Mouse (Mus musculus): ENCODE results near the gene Abcf1. TPM values are rescaled to one million over a fixed set of nuclear protein-coding genes. Genes with fewer than 3 reads are reported as not detected.
"Not testable (repeated sequence)": the region's sequence is repeated elsewhere in the genome, so short reads cannot be mapped to it uniquely, and the experiment has no call there.

Abcf1 gene
- polyA plus RNA-seq, 2 experiments from 2014 or later: 122 to 174 TPM

DNA sequence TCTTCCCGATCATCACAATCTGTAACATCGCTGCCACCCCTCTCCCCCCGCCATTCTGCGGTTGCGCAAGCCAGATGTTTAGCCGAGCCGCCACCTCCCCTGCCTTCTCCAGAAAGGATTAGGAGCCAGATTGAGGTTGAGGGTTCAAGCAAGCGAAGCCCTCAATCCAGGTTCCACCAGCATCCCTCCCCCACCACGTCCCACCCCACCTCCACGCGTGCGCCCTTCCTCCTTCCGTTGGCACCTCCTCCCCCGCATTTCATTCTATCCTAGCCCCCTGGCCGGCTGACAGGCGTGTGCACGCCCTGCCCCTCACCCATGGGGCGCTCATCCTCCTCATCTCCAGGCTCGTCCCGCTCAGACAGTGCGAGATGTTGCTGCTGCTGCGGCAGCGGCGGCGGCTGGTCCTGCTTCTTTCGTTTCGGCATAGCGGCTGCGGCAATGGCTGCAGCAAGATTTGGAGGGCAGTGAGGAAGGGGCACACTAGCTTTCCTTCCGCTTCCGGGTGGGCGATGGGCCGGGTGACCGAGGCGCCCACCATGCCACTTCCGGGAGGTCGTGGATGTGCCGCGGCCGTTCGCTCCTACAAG lies 9.3 kb upstream of the Abcf1 start:
- ATAC-seq: no peak

GRCm38 (mm10) chr17:35972131-35972530 lies 2.6 kb upstream of the Abcf1 start:
- ATAC-seq: no peak

DNA sequence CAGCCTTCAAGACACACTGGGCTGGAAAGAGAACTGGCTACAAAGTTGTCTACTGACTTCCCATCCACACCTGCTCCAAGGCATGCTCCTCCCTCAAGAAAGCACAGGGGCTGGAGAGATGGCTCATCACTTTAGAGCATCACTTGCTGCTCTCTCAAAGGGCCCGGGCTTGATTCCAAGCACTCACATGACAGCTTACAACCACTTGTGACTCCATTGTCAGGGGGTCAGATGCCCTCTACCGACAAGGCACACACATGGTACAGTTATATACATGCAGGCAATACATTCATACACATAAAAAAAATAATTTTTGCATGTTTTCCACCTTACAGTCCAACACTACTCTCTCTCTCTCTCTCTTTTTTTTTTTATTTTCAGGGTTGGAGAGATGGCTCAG lies 1.9 kb downstream of the Abcf1 start:
- ATAC-seq: no peak

GRCm38 (mm10) chr17:35963279-35963678 lies 6.3 kb downstream of the Abcf1 start:
- no peak for ATAC-seq

- no peak for ATAC-seq
Observed at GRCm38 (mm10) chr17:35958533-35959223, 10.9 kb downstream of the Abcf1 start.

GRCm38 (mm10) chr17:35954665-35955064 lies 14.9 kb downstream of the Abcf1 start:
- no peak for ATAC-seq

DNA sequence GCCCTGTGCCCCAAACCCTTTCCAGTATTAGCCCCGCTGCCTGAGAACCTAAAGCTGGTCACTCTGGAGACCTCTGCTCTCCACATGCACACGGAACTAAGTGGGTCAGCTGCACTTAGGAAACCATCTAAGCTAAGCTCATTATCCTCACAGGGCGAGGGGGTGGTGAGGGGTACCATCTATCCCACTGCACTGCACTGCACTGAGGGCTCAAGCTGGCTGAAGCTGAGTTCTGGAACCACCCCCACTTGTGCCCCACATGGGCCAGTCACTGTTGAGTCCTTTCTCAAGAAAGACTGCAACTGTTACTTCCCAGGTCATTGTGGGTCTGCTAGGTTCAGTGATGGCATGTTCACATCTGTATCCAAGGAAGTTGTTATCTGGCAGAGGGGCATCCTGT lies 17.0 kb downstream of the Abcf1 start:
- ATAC-seq: not testable (repeated sequence)

- not testable (repeated sequence) for ATAC-seq
Observed at GRCm38 (mm10) chr17:35950946-35951345, 18.6 kb downstream of the Abcf1 start.

DNA sequence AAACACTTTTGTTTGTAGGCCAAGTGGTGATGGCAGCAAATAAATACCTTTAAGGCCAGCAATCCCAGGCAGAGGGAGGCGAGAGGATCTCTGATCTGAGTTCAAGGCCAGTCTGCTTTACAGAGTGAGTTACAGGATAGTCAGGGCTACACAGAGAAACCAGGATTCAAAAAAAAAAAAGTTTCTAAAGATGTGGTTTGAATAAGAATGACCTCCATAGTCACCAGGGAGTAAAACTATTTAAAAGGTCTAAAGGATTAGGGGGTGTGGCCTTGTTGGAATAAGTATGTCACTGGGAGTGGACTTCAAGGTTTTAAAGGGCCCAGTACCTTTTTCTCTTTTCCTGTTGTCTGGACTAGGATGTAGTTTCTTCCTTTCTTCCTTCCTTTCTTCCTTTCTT lies 29.6 kb downstream of the Abcf1 start:
- ATAC-seq: no peak

DNA sequence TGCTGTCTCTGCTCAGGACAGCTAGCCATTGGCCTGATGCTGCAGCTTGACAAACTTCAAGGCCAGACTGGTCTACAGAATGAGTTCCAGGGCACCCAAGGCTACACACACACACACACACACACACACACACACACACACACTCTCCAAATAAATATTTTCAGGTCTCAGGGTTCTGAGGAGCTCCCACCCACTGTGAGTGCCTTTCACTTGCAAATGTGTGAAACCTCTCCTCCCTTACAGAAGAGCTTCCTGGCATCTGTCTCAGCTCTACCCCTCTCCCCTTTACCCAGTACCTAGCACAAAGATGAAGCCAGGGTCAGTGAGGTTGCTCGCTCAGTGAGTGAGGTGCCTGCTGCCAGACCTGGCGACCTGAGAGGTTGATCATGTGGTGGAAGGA lies 30.5 kb downstream of the Abcf1 start:
- no peak for ATAC-seq

- ATAC-seq: peak; percentile 71
Observed at GRCm38 (mm10) chr17:35937700-35938348, 31.7 kb downstream of the Abcf1 start.

GRCm38 (mm10) chr17:35935763-35936162 lies 33.8 kb downstream of the Abcf1 start:
- not testable (repeated sequence) for ATAC-seq

DNA sequence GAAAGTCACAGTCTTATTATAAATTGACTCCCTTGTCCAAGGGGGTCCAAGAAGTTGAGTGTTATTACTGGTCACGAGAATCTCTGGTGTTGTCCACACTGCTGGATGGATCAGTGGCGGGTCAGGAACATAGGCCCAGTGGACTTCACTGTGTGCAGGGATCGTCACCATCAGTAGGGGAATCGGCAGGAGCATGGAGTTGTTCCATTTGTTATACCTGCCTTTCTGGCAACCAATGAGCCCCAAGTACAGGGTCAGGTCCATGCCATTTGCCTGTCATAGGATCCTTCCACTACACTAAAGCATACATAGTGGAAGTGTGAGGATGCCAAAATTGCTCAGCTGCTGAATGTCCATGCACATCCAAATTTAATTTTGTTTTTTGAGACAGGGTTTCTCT lies 37.0 kb downstream of the Abcf1 start:
- no peak for ATAC-seq

- no peak for ATAC-seq
Observed at GRCm38 (mm10) chr17:35930627-35931026, 38.9 kb downstream of the Abcf1 start.

DNA sequence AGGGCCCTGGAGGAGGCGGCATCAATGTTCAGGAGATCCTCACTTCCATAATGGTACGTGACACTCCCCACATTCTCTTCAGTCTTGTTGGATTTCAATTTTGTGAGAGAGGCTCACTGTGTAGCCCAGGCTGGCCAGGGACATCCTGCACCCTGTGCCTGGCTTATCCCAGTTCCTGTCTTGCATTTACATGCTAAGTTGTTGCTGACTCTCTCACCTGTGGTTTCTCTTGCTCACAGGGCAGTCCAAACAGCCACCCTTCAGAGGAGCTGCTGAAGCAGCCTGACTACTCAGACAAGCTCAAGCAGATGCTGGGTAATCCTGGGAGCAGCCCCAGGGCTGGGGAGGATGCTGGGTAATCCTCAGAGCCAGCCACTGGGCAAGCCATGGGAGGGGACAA lies 40.0 kb downstream of the Abcf1 start:
- ATAC-seq: no peak

DNA sequence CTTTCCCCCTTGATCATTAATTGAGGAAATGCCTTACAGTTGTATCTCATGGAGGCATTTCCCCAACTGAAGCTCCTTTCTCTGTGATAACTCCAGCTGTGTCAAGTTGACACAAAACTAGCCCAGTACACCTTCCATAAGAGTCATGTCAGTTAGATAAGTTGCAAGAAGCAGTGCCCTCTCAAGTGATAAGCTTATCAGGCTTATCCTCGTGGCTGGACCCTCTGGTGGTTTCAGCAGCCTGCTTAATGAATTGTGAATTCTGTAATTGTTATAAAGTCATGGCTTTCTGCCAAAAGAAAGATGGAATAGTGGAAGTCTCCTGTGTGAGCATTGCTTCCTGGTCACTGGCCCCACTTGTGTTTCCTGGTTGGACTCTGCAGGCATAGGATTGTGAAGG lies 42.1 kb downstream of the Abcf1 start:
- no peak for ATAC-seq

GRCm38 (mm10) chr17:35923281-35923680 lies 46.3 kb downstream of the Abcf1 start:
- no peak for ATAC-seq

DNA sequence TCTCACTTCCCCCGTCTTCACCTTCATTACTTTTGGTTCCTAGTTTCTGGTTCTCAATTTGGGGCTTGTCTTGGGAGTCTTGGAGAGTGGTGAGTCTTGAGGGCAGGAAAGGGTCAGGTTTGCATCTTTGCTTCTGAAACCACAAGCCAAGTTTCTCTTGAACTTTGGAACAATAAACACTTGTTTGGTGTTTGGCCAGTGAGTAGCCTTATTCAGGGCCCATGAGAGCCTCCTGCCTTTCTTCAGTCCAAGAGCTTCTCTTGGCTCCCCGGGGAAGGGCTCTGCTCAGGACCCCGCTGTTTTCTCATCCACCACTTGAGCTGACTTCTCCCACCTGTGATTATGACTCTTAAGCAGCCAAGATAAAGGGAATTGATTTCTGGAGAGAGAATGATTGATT lies 47.0 kb downstream of the Abcf1 start:
- ATAC-seq: no peak

DNA sequence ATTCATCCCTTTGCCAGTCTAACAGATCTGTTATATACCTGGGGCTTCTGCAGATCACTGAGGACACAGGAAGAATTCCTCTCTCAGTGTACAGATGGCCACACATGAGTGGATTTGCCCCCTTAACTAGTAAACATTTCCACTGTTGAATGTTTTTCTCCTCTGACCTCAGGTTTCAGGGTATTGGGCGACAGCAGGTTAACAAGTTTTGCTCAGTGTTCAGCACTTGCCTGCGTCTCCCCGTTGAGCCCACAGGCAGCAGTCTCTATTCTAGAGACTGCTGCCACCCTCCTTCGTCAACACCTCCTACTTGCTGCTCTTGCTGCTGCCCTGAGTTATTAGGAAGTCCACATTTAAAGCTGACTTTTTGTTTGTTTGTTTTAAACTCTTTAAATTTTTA lies 47.9 kb downstream of the Abcf1 start:
- no peak for ATAC-seq

DNA sequence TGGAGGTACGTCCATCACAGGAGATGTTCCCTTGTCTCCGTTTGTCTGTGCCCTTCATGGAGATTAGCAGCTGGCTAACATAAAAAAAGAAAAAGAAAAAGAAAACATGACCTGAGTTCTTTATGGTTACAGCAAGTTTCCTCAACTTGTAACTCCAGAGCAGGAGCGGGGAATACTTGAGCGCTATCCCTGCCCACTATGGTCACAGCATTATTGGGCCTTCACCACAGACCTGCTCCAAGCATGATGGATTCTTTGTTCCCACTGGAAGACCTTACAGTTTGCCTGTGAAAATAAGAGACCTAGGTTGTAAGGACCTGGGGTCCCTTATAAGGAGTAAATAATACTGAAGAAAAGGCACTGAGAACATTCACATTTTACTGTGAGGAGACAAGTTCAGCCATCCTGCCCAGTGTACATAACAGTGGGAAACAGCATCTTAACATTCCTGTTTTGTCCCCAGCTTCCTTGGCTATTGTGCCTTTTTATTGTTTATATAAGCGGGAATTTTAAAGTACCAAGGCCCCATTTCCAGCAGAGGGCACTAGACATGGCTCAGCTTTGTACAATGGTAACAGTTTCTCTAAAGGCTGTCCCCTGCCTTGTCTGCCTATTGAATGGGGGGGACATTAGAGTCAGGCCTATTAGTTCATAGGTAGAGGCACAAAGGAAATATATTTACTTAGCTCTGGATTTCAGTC lies 48.5 kb downstream of the Abcf1 start:
- ATAC-seq: no peak

- no peak for ATAC-seq
Observed at GRCm38 (mm10) chr17:35920384-35920783, 49.2 kb downstream of the Abcf1 start.

DNA sequence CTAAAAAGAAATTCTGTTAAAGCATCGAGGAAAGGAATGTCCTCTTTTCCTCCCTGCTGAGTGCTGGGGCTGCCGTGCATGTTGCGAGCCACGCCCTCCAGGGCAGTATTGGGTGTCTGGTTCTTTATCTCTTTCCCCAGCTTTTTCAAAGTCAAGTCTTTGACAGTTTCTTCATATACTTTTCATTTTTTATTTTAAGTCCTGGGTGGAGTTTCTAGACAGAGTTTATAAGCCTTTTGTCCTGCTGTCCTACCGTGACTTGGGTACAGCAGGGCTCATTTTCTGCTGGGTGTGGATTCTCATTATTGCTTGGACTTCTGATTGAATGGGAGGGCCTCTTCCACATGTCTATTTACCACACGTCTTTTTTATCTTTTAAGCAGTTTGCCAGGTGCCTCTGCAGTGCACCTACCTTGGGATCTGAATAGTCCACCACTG lies 49.7 kb downstream of the Abcf1 start:
- no peak for ATAC-seq

- peak; percentile 56 for ATAC-seq
Observed at GRCm38 (mm10) chr17:35919060-35919715, 50.4 kb downstream of the Abcf1 start.
